Mouse (Mus musculus) midbrain, embryonic 10.5 days (tissue): ENCODE measurements around the gene Arid3a. TPM values are rescaled to one million over a fixed set of nuclear protein-coding genes. Genes with fewer than 3 reads are reported as not detected.

ENCODE experiments used
- DNase-seq: peaks from one replicate; pipeline ENCODE4 v3.0.0-alpha.2; 2017; ENCODE audit warnings: low spot score
- H3K27ac ChIP-seq: fragments of 300-500 bp; sonication (generic); replicated peaks from 2 replicates; pipeline ENCODE4 v1.5.1; 2016; ENCODE audit warnings: mild to moderate bottlenecking
- H3K27me3 ChIP-seq: fragments of 300-500 bp; sonication (generic); 2 replicates; pipeline ENCODE4 v1.6.1; 2016; ENCODE audit warnings: low read depth, mild to moderate bottlenecking; ENCODE audit not compliant: poor library complexity, severe bottlenecking
- H3K36me3 ChIP-seq: fragments of 300-500 bp; sonication (generic); 2 replicates; pipeline ENCODE4 v1.6.1; 2016; ENCODE audit warnings: mild to moderate bottlenecking, moderate library complexity
- H3K4me1 ChIP-seq: fragments of 300-500 bp; sonication (generic); 2 replicates; pipeline ENCODE4 v1.6.1; 2016
- H3K4me3 ChIP-seq: fragments of 300-500 bp; sonication (generic); 2 replicates; pipeline ENCODE4 v1.5.1; 2016; ENCODE audit warnings: mild to moderate bottlenecking, moderate library complexity
- H3K9me3 ChIP-seq: fragments of 300-500 bp; sonication (generic); replicated peaks from 2 replicates; pipeline ENCODE4 v1.6.1; 2016; ENCODE audit warnings: mild to moderate bottlenecking
- WGBS: fragments of 180-500 bp; shearing (Covaris S2); methylation state at CpG from one replicate; pipeline ENCODE4 v1.1.7; 2016; 5-methylcytosine and 5-hydroxymethylcytosine counted together
- polyA plus RNA-seq: library from polyadenylated mRNA; unstranded; fragments of >200 nt; fragmentation: Nextera tagmentation; extraction: Ambion mirVana; gene quantifications from 2 replicates; pipeline ENCODE4 v1.2.1, GENCODE M21; 2016

Arid3a gene
- polyA plus RNA-seq, 1 experiment from 2014 or later = 13.4 TPM

- Histone ChIP-seq H3K27ac (peak overlapping the region; percentile 23; the same call in 1 of the 2 replicates), H3K9me3 (peaks cover 14% of the 10 kb centered on the region), H3K27me3 (peaks cover 53% of the 10 kb centered on the region), H3K36me3 (peaks cover 25% of the 10 kb centered on the region; the same call in 1 of the 2 replicates), H3K4me3 (peak overlapping the region; percentile 56), H3K4me1 (peaks cover 49% of the 10 kb centered on the region)
- no peak for DNase-seq
- 40% methylated on average over 8 of the region's 8 CpGs for WGBS
Observed at GRCm38 (mm10) chr10:79989272-79989786, 62.5 kb downstream of the Arid3a start.

GRCm38 (mm10) chr10:79989870-79990269 lies 63.0 kb downstream of the Arid3a start:
- peaks cover 49% of the 10 kb centered on the region for H3K4me1 ChIP-seq
- peaks cover 53% of the 10 kb centered on the region for H3K27me3 ChIP-seq
- DNase-seq = peak; percentile 39

GRCm38 (mm10) chr10:79991099-79991498 lies 64.3 kb downstream of the Arid3a start:
- H3K4me3 ChIP-seq = 0 out of 2 replicates have a peak overlapping the region, but pooled peaks have one; percentile 14
- H3K4me1 ChIP-seq = peaks cover 47% of the 10 kb centered on the region
- 59% methylated on average over 12 of the region's 12 CpGs for WGBS
- H3K27ac ChIP-seq = no peak overlapping the region
- peaks cover 53% of the 10 kb centered on the region for H3K27me3 ChIP-seq
- DNase-seq = no peak
- peaks cover 29% of the 10 kb centered on the region; the same call in 1 of the 2 replicates for H3K36me3 ChIP-seq
- H3K9me3 ChIP-seq = peaks cover 14% of the 10 kb centered on the region

More at GRCm38 (mm10) chr10:79989870-79990269, 63.0 kb downstream of the Arid3a start:
- H3K36me3 ChIP-seq = peaks cover 29% of the 10 kb centered on the region; the same call in 1 of the 2 replicates
- peak overlapping the region; percentile 56 for H3K4me3 ChIP-seq
- WGBS = 13% methylated on average over 15 of the region's 15 CpGs
- H3K9me3 ChIP-seq = peaks cover 14% of the 10 kb centered on the region
- peak overlapping the region; percentile 23; the same call in 1 of the 2 replicates for H3K27ac ChIP-seq

GRCm38 (mm10) chr10:79991548-79991947 lies 64.7 kb downstream of the Arid3a start:
- WGBS = 86% methylated on average over 6 of the region's 6 CpGs
- Histone ChIP-seq H3K27me3 (peaks cover 48% of the 10 kb centered on the region), H3K9me3 (peaks cover 14% of the 10 kb centered on the region), H3K27ac (no peak overlapping the region), H3K4me1 (peaks cover 47% of the 10 kb centered on the region), H3K36me3 (peaks cover 29% of the 10 kb centered on the region; the same call in 1 of the 2 replicates), H3K4me3 (no peak overlapping the region)
- DNase-seq = no peak

- 93% methylated on average over 16 of the region's 16 CpGs for whole genome bisulfite sequencing
- Histone ChIP-seq H3K36me3 (peaks cover 29% of the 10 kb centered on the region; the same call in 1 of the 2 replicates), H3K4me1 (peaks cover 38% of the 10 kb centered on the region), H3K27me3 (peaks cover 39% of the 10 kb centered on the region), H3K27ac (no peak overlapping the region), H3K4me3 (no peak overlapping the region), H3K9me3 (peaks cover 14% of the 10 kb centered on the region)
- no peak for DNase-seq
Observed at GRCm38 (mm10) chr10:79994397-79995115, 67.7 kb downstream of the Arid3a start.

- H3K4me1 ChIP-seq = peaks cover 31% of the 10 kb centered on the region
- peaks cover 29% of the 10 kb centered on the region; the same call in 1 of the 2 replicates for H3K36me3 ChIP-seq
- DNase-seq = no peak
- peaks cover 14% of the 10 kb centered on the region for H3K9me3 ChIP-seq
- H3K4me3 ChIP-seq = peak overlapping the region; percentile 61; the same call in 1 of the 2 replicates
- WGBS = 92% methylated on average over 1 of the region's 1 CpGs
- H3K27ac ChIP-seq = peak overlapping the region; percentile 82
- H3K27me3 ChIP-seq = peaks cover 37% of the 10 kb centered on the region
Observed at GRCm38 (mm10) chr10:79995636-79996035, 68.8 kb downstream of the Arid3a start.

GRCm38 (mm10) chr10:79996272-79997033 lies 69.6 kb downstream of the Arid3a start, which contains the start of gene Abca7:
TSS of gene Abca7 (plus strand) at chr10:79996494.
- H3K27ac ChIP-seq = peak within 1 kb of the TSS; percentile 82
- peak within 1 kb of the TSS; percentile 61 for H3K4me3 ChIP-seq
- WGBS = under 1% methylated on average over 34 of the region's 34 CpGs
- peaks cover 38% of the 10 kb centered on the region for H3K27me3 ChIP-seq
- peaks cover 28% of the 10 kb centered on the region for H3K4me1 ChIP-seq
- peak; percentile 95 for DNase-seq
- H3K36me3 ChIP-seq = peaks cover 23% of the 10 kb centered on the region; the same call in 1 of the 2 replicates
- H3K9me3 ChIP-seq = peaks cover 6% of the 10 kb centered on the region; the same call in 1 of the 2 replicates

- DNase-seq = peak; percentile 92
- 1% methylated on average over 35 of the region's 35 CpGs for WGBS
- Histone ChIP-seq H3K27me3 (peaks cover 45% of the 10 kb centered on the region), H3K4me3 (peak overlapping the region; percentile 61), H3K9me3 (no peaks in the 10 kb centered on the region; the same call in 1 of the 2 replicates), H3K4me1 (peaks cover 31% of the 10 kb centered on the region), H3K27ac (peak overlapping the region; percentile 82), H3K36me3 (peaks cover 17% of the 10 kb centered on the region; the same call in 1 of the 2 replicates)
Observed at GRCm38 (mm10) chr10:79997034-79997760, 70.4 kb downstream of the Arid3a start.

- peaks cover 52% of the 10 kb centered on the region for H3K27me3 ChIP-seq
- H3K27ac ChIP-seq = peak overlapping the region; percentile 82
- no peak for DNase-seq
- 6% methylated on average over 15 of the region's 15 CpGs for WGBS
- peaks cover 37% of the 10 kb centered on the region for H3K4me1 ChIP-seq
- H3K36me3 ChIP-seq = peaks cover 12% of the 10 kb centered on the region; the same call in 1 of the 2 replicates
- peak overlapping the region; percentile 61 for H3K4me3 ChIP-seq
- no peaks in the 10 kb centered on the region for H3K9me3 ChIP-seq
Observed at GRCm38 (mm10) chr10:79997819-79998218, 71.0 kb downstream of the Arid3a start.

GRCm38 (mm10) chr10:80001945-80002344 lies 75.1 kb downstream of the Arid3a start:
- Histone ChIP-seq H3K27ac (no peak overlapping the region), H3K36me3 (no peaks in the 10 kb centered on the region), H3K27me3 (peaks cover 79% of the 10 kb centered on the region), H3K4me1 (peaks cover 31% of the 10 kb centered on the region), H3K9me3 (no peaks in the 10 kb centered on the region), H3K4me3 (no peak overlapping the region)
- DNase-seq = no peak
- 79% methylated on average over 9 of the region's 9 CpGs for WGBS

- 23% methylated on average over 21 of the region's 21 CpGs for WGBS
- Histone ChIP-seq H3K27me3 (peaks cover 79% of the 10 kb centered on the region), H3K4me3 (no peak overlapping the region)
Observed at GRCm38 (mm10) chr10:80002829-80003228, 76.0 kb downstream of the Arid3a start.

More at GRCm38 (mm10) chr10:80002829-80003228, 76.0 kb downstream of the Arid3a start:
- 0 out of 2 replicates have a peak, but pooled peaks cover under 1% of the 10 kb centered on the region for H3K36me3 ChIP-seq
- no peaks in the 10 kb centered on the region for H3K9me3 ChIP-seq
- peaks cover 25% of the 10 kb centered on the region for H3K4me1 ChIP-seq
- DNase-seq = no peak
- no peak overlapping the region for H3K27ac ChIP-seq
